Mouse (Mus musculus): ENCODE measurements around the gene Fxyd2.

GRCm38 (mm10) chr9:45429392-45429791 lies 29.9 kb downstream of the Fxyd2 start:
- TF ChIP-seq CTCF (IDR thresholded peaks at IDR 0.05; ENCODE audit: insufficient read depth, low read depth, low read length): no peak
- TF ChIP-seq POLR2A (IDR thresholded peaks at IDR 0.05; ENCODE audit: insufficient read depth, low read depth, low read length): no peak
